Mouse (Mus musculus): ENCODE data around the gene Phgdh. TPM values are rescaled to one million over a fixed set of nuclear protein-coding genes. Genes with fewer than 3 reads are reported as not detected.
A peak's percentile ranks its signal among the peaks of the same experiment; 100 is the strongest.

The Phgdh gene
- polyA plus RNA-seq, 3 experiments from 2014 or later, result 88.7 to 105 (median 101) TPM

DNA sequence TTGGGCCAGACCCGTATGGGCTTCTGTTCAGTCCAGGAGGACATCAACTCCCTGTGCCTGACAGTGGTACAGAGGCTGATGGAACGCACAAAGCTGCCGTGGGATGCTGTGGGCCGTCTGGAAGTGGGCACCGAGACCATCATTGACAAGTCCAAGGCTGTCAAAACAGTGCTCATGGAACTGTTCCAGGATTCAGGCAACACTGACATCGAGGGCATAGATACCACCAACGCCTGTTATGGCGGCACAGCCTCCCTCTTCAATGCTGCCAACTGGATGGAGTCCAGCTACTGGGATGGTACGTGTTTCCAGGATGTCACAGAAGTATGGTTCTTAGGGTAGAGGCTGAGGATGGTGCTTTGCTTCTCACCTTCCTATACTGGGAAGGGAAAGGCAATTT is 48.7 kb downstream of the Phgdh start:
- ATAC-seq, result no peak

DNA sequence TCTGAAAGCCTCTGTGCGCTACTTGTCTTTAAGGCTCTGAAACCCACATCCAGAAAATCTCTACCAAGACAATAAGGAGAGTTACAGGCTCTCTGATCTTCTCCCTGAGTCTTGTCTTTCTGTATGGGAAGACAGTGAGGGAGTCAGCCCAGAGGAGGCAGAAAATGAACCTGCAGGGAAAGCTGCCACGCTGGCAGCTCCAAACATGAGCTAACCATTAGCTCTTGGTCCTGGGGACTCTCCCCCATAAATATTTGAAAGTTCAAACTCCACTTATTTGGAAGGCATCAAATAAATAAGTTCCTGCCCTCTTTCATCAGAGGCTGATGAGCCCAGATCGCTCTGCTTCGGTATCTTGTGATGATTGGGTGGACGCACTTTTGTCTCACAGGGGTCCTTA is 56.6 kb downstream of the Phgdh start:
- ATAC-seq, result no peak

DNA sequence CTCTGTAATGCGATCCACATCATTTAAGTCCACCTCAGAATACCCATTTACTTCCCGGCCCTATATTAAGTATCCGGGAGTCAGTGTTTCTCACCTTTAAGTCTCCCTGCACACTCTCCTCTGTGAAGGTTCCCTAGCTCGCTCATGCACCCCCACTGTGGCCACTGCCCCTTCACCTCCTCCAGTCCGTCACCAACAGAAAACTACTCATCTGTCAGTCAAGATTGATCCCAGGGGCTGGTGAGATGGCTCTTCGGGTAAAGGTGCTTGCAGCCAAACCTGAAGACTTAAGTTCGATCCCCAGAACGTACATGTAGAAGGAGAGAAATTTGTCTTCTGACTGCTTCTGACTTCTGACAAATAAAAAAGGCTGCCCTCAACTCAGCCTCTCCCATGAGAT is 57.4 kb downstream of the Phgdh start:
- no peak for ATAC-seq

DNA sequence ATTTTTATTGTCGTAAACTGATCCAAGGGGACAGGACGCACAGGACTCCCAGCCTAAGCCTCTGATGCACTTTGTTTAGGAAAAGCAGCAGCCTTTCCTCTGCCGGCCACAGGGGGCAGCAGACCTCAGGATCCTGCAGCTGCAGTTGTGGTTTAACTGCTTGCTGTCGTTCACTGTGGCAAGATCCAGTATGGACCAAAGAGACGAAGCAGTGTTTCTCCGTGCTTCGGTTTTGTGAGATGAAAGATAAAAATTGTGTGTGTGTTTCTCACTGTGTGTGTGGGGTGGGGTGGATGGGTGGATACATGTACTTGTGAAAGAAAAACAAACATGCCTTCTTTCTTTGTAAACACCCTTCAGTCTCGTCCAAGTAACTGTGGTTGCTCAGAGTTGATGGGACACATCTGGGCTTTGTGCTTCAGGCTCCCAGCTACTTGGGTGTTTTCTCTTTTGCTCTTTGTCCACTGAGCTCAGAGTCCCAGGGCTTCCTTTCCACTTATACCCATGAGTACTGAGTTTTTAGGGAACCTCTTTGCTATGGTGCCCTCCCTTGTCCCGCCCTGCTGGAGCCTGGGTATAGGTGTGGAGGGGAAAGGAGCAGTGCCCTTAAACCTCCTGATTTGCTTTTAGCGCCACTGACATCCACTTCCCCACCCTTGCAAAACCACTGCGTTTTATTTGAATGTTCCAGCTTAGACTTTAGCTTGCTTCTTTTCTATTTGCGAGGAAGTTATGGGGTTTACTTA is 58.7 kb downstream of the Phgdh start:
- peak; percentile 85 for ATAC-seq

DNA sequence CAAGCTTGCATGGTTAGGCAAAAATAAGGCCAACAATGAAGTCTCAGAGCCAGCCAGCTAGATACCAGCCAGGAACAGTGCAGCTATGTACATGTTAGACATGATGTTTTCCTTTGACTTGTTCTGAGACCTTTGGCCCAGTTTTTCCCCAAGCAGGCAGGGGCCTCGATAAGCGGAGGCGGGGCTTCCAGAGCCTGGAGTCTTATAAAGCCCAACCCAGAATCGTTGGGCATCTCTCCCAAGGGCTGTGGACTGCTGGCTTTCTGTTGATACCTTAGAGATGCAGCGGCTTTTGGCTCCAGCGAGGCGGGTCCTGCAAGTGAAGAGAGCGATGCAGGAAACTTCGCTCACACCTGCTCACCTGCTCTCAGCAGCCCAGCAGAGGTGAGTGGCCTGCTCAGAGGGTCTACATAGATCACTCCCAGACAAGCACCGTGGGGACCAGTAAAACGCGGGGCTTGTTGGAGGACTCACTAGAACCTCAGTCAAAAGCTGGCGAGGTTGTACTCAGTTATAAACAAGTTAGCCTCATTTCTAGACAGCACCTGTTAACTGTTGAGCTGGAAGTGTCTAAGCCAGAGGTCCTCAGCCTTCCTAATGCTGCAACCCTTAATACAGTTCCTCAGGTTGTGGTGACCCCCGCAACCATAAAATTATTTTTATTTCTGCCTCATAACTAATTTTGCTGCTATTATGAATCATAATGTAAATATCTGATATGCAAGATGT is 59.4 kb downstream of the Phgdh start, which contains the start of gene Hmgcs2:
Gene Hmgcs2 (plus strand): TSS at position 232 of the 729 bp plus-strand sequence.
- ATAC-seq, result no peak

DNA sequence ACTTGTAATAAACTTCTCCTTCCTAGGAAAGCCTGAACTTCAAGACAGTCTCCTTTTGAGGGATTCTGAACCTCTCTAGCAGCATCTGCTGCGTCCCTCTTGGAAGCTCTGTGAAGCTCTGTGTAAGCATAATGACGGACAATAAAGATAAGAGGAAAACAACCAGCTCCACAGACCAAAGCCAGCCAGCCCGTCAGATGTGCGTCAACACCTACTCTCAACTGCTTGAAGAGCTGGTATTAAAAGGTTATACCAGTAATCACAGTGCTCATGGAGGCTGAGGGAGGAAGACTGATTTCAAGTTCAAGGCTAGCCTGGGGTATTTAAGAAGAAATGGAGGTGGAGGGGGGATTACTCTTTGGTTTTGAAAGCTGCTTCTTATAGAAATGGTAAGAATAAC is 60.1 kb downstream of the Phgdh start:
- ATAC-seq, result no peak

DNA sequence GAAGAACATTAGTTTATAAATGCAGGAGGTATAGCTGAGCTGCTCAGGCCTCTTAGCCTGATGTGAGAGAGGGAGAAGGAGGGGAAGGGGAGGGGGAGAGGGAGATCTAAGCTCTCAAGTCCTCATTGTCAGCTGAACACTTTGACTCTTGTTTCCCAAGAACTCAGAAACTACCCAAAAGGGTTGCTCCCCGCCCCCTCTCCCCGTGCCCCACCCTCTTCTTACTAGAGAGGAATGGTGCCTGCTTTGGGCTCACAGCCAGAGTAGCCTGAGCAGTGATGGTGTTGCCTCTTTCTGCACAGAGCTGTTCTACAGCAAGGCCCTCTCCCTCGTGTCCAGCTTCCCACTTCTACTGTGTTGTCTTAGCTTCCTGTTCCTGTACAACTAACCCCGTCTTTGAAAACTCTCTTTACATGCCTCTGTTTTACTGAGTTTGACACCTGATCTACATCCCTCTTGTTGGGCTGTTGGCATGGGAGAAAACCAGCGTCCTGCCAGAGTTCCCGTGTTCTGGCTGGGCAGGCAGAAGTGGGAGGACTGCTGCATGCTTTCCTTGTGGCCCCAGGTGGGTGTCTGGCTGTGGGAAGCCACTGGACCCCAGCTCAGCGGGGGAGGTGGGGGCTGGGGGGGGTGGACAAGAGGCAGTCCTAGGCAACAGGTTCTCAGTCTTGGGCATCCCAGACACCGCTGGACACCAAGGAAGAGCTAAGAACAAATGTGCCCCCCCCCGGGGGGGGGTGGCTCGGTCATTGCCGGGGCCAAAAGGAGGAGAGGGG is 66.0 kb downstream of the Phgdh start:
- ATAC-seq, result no peak

DNA sequence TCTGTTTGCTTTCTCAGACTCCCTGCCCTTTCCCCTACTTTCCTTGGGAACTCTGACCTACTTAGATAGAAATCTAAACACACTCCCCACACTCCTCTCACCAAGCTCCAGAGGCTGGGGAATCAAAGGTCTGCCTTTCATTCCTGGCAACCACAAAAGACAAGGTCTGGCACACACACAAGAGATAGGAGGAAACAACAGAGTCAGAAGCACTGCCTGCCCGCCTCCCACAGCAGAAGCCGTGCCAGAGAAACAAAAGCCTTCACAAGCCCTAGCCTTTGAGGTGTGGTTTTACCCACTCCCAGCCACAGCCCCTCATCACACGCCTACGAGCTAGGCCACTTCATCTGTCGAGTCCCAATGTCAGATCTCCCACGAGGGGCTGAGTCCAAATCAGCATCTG is 72.5 kb downstream of the Phgdh start:
- ATAC-seq, result no peak

Other genes with a start within 250 kb of the Phgdh start
- not detected for gene Adam30, start 179.4 kb downstream of the Phgdh start, polyA plus RNA-seq (2017; shearing (Covaris generic))
- gene Reg4, start 117.8 kb downstream of the Phgdh start, polyA plus RNA-seq (2017; shearing (Covaris generic)), result not detected
- not detected for gene Hmgcs2, start 59.6 kb downstream of the Phgdh start, polyA plus RNA-seq (2017; shearing (Covaris generic))
- gene Zfp697, start 42.5 kb upstream of the Phgdh start, polyA plus RNA-seq (2017; shearing (Covaris generic)), result not detected
- not detected for gene Gm4450, start 117.1 kb upstream of the Phgdh start, polyA plus RNA-seq (2017; shearing (Covaris generic))
- not detected for gene Hsd3b4, start 170.5 kb upstream of the Phgdh start, polyA plus RNA-seq (2017; shearing (Covaris generic))
- gene Gm10681, start 248.8 kb upstream of the Phgdh start, polyA plus RNA-seq (2017; shearing (Covaris generic)), result not detected